Mouse (Mus musculus): Measurements from ENCODE around the gene Vps45. TPM values are rescaled to one million over a fixed set of nuclear protein-coding genes. Genes with fewer than 3 reads are reported as not detected.
"Not testable (repeated sequence)": the region's sequence is repeated elsewhere in the genome, so short reads cannot be mapped to it uniquely, and the experiment has no call there.

The Vps45 gene
- polyA plus RNA-seq, 1 experiment from 2014 or later, result 54.8 TPM

GRCm38 (mm10) chr3:95954648-95955173 is 103.6 kb downstream of the Vps45 start:
- ATAC-seq; H3K27me3 ChIP-seq (replicated peaks; ENCODE audit: control insufficient read depth, insufficient read depth, low read length); H3K9ac ChIP-seq (ENCODE audit: low read length); H3K9me3 ChIP-seq (replicated peaks; ENCODE audit: control insufficient read depth, low read length); H3K4me3 ChIP-seq (ENCODE audit: low read depth, low read length); H3K27ac ChIP-seq (ENCODE audit: low read depth, low read length); H3K36me3 ChIP-seq (ENCODE audit: control insufficient read depth, insufficient read depth, low read length); H3K4me2 ChIP-seq (ENCODE audit: low read length); H3K4me1 ChIP-seq (ENCODE audit: control insufficient read depth, insufficient read depth, low read length); DNase-seq (ENCODE audit: low spot score): not testable (repeated sequence)
- WGBS, result 89% methylated on average over 12 of the region's 12 CpGs

- H3K9me3 ChIP-seq (replicated peaks; ENCODE audit: control insufficient read depth, low read length), result no peaks in the 10 kb centered on the region
Observed at GRCm38 (mm10) chr3:95953522-95953921, 104.7 kb downstream of the Vps45 start.

GRCm38 (mm10) chr3:95953023-95953422 is 105.2 kb downstream of the Vps45 start:
- DNase-seq (ENCODE audit: low spot score) (peak; percentile 54), ATAC-seq (no peak)
- Histone ChIP-seq H3K36me3 (ENCODE audit: control insufficient read depth, insufficient read depth, low read length) (peaks cover 3% of the 10 kb centered on the region; the same call in 1 of the 2 replicates), H3K27ac (ENCODE audit: low read depth, low read length) (peak overlapping the region; percentile 65), H3K4me1 (ENCODE audit: control insufficient read depth, insufficient read depth, low read length) (no peaks in the 10 kb centered on the region), H3K4me3 (ENCODE audit: low read depth, low read length) (no peak overlapping the region), H3K27me3 (replicated peaks; ENCODE audit: control insufficient read depth, insufficient read depth, low read length) (no peaks in the 10 kb centered on the region), H3K9me3 (replicated peaks; ENCODE audit: control insufficient read depth, low read length) (no peaks in the 10 kb centered on the region), H3K4me2 (ENCODE audit: low read length) (no peak overlapping the region), H3K9ac (ENCODE audit: low read length) (no peak overlapping the region)

More at GRCm38 (mm10) chr3:95953522-95953921, 104.7 kb downstream of the Vps45 start:
- ATAC-seq (no peak), DNase-seq (ENCODE audit: low spot score) (peak; percentile 32)
- no peaks in the 10 kb centered on the region for H3K27me3 ChIP-seq (replicated peaks; ENCODE audit: control insufficient read depth, insufficient read depth, low read length)
- no peak overlapping the region for H3K4me3 ChIP-seq (ENCODE audit: low read depth, low read length)
- H3K4me1 ChIP-seq (ENCODE audit: control insufficient read depth, insufficient read depth, low read length), result no peaks in the 10 kb centered on the region
- peak overlapping the region; percentile 65; the same call in 1 of the 2 replicates for H3K27ac ChIP-seq (ENCODE audit: low read depth, low read length)
- H3K9ac ChIP-seq (ENCODE audit: low read length), result no peak overlapping the region
- WGBS, result 59% methylated on average over 3 of the region's 3 CpGs
- H3K4me2 ChIP-seq (ENCODE audit: low read length), result no peak overlapping the region
- H3K36me3 ChIP-seq (ENCODE audit: control insufficient read depth, insufficient read depth, low read length), result peaks cover 3% of the 10 kb centered on the region; the same call in 1 of the 2 replicates

GRCm38 (mm10) chr3:95951566-95951965 is 106.7 kb downstream of the Vps45 start:
- DNase-seq (ENCODE audit: low spot score); H3K4me1 ChIP-seq (ENCODE audit: control insufficient read depth, insufficient read depth, low read length); H3K9me3 ChIP-seq (replicated peaks; ENCODE audit: control insufficient read depth, low read length); H3K36me3 ChIP-seq (ENCODE audit: control insufficient read depth, insufficient read depth, low read length); H3K27me3 ChIP-seq (replicated peaks; ENCODE audit: control insufficient read depth, insufficient read depth, low read length): not testable (repeated sequence)
- 0 out of 2 replicates have a peak, but pooled peaks have one; percentile 19 for ATAC-seq
- peak overlapping the region; percentile 97 for H3K27ac ChIP-seq (ENCODE audit: low read depth, low read length)
- 75% methylated on average over 11 of the region's 12 CpGs for WGBS
- H3K4me2 ChIP-seq (ENCODE audit: low read length), result peak overlapping the region; percentile 49
- peak overlapping the region; percentile 70 for H3K9ac ChIP-seq (ENCODE audit: low read length)
- peak overlapping the region; percentile 41 for H3K4me3 ChIP-seq (ENCODE audit: low read depth, low read length)

GRCm38 (mm10) chr3:95950763-95951551 is 107.3 kb downstream of the Vps45 start:
- DNase-seq (ENCODE audit: low spot score), result peak; percentile 96
- Histone ChIP-seq H3K4me1 (ENCODE audit: control insufficient read depth, insufficient read depth, low read length) (no peaks in the 10 kb centered on the region), H3K4me3 (ENCODE audit: low read depth, low read length) (peak overlapping the region; percentile 41), H3K9me3 (replicated peaks; ENCODE audit: control insufficient read depth, low read length) (no peaks in the 10 kb centered on the region), H3K9ac (ENCODE audit: low read length) (peak overlapping the region; percentile 70), H3K36me3 (ENCODE audit: control insufficient read depth, insufficient read depth, low read length) (peaks cover 12% of the 10 kb centered on the region), H3K27me3 (replicated peaks; ENCODE audit: control insufficient read depth, insufficient read depth, low read length) (no peaks in the 10 kb centered on the region), H3K4me2 (ENCODE audit: low read length) (peak overlapping the region; percentile 49), H3K27ac (ENCODE audit: low read depth, low read length) (peak overlapping the region; percentile 97)
- ATAC-seq, result peak; percentile 96
- WGBS, result 2% methylated on average over 49 of the region's 49 CpGs

Other genes starting within 250 kb of the Vps45 start
- 14.3 and 18.4 TPM in 2 replicates for gene Rprd2, start 239.6 kb downstream of the Vps45 start, polyA plus RNA-seq (2014; fragmentation: Nextera tagmentation; extraction: Ambion mirVana)
- 40.7 and 47.4 TPM in 2 replicates for gene Prpf3, start 202.6 kb downstream of the Vps45 start, polyA plus RNA-seq (2014; fragmentation: Nextera tagmentation; extraction: Ambion mirVana)
- gene Mrps21, start 186.9 kb downstream of the Vps45 start, polyA plus RNA-seq (2014; fragmentation: Nextera tagmentation; extraction: Ambion mirVana), result 280 and 333 TPM in 2 replicates
- gene Ciart, start 176.2 kb downstream of the Vps45 start, polyA plus RNA-seq (2014; fragmentation: Nextera tagmentation; extraction: Ambion mirVana), result 2.7 and 2.8 TPM in 2 replicates
- 13.1 and 15.4 TPM in 2 replicates for gene BC028528, start 166.5 kb downstream of the Vps45 start, polyA plus RNA-seq (2014; fragmentation: Nextera tagmentation; extraction: Ambion mirVana)
- 48.8 and 51.7 TPM in 2 replicates for gene Aph1a, start 164.5 kb downstream of the Vps45 start, polyA plus RNA-seq (2014; fragmentation: Nextera tagmentation; extraction: Ambion mirVana)
- 15.5 and 19.9 TPM in 2 replicates for gene Car14, start 153.8 kb downstream of the Vps45 start, polyA plus RNA-seq (2014; fragmentation: Nextera tagmentation; extraction: Ambion mirVana)
- gene Anp32e, start 129.2 kb downstream of the Vps45 start, polyA plus RNA-seq (2014; fragmentation: Nextera tagmentation; extraction: Ambion mirVana), result 49.1 and 50.0 TPM in 2 replicates
- gene Plekho1, start 62.5 kb downstream of the Vps45 start, polyA plus RNA-seq (2014; fragmentation: Nextera tagmentation; extraction: Ambion mirVana), result 67.4 and 75.6 TPM in 2 replicates
- gene Otud7b, start 46.1 kb upstream of the Vps45 start, polyA plus RNA-seq (2014; fragmentation: Nextera tagmentation; extraction: Ambion mirVana), result 4.0 and 4.4 TPM in 2 replicates
- 7.0 and 7.9 TPM in 2 replicates for gene Mtmr11, start 103.5 kb upstream of the Vps45 start, polyA plus RNA-seq (2014; fragmentation: Nextera tagmentation; extraction: Ambion mirVana)
- 169 and 170 TPM in 2 replicates for gene Sf3b4, start 113.9 kb upstream of the Vps45 start, polyA plus RNA-seq (2014; fragmentation: Nextera tagmentation; extraction: Ambion mirVana)
- gene Sv2a, start 122.7 kb upstream of the Vps45 start, polyA plus RNA-seq (2014; fragmentation: Nextera tagmentation; extraction: Ambion mirVana), result 44.4 and 56.2 TPM in 2 replicates
- gene Bola1, start 161.2 kb upstream of the Vps45 start, polyA plus RNA-seq (2014; fragmentation: Nextera tagmentation; extraction: Ambion mirVana), result 80.7 and 96.3 TPM in 2 replicates
- 1.7 TPM in 1 of 2 replicates, not detected in the other for gene Hist2h2ab, start 161.4 kb upstream of the Vps45 start, polyA plus RNA-seq (2014; fragmentation: Nextera tagmentation; extraction: Ambion mirVana)
- 3.4 and 7.5 TPM in 2 replicates for gene Hist2h2ac, start 162.4 kb upstream of the Vps45 start, polyA plus RNA-seq (2014; fragmentation: Nextera tagmentation; extraction: Ambion mirVana)
- 11.8 and 12.5 TPM in 2 replicates for gene Hist2h2be, start 162.7 kb upstream of the Vps45 start, polyA plus RNA-seq (2014; fragmentation: Nextera tagmentation; extraction: Ambion mirVana)
- 5.2 and 9.1 TPM in 2 replicates for gene Hist2h3c2, start 180.7 kb upstream of the Vps45 start, polyA plus RNA-seq (2014; fragmentation: Nextera tagmentation; extraction: Ambion mirVana)
- gene Hist2h2aa2, start 181.8 kb upstream of the Vps45 start, polyA plus RNA-seq (2014; fragmentation: Nextera tagmentation; extraction: Ambion mirVana), result 58.1 and 74.2 TPM in 2 replicates
- gene Hist2h2aa1, start 187.0 kb upstream of the Vps45 start, polyA plus RNA-seq (2014; fragmentation: Nextera tagmentation; extraction: Ambion mirVana), result 23.1 and 35.7 TPM in 2 replicates
- gene Hist2h3c1, start 188.2 kb upstream of the Vps45 start, polyA plus RNA-seq (2014; fragmentation: Nextera tagmentation; extraction: Ambion mirVana), result 0.85 TPM in 1 of 2 replicates, not detected in the other
- gene Hist2h4, start 204.8 kb upstream of the Vps45 start, polyA plus RNA-seq (2014; fragmentation: Nextera tagmentation; extraction: Ambion mirVana), result 3.8 and 8.1 TPM in 2 replicates
- 42.3 and 52.1 TPM in 2 replicates for gene Hist2h3b, start 210.2 kb upstream of the Vps45 start, polyA plus RNA-seq (2014; fragmentation: Nextera tagmentation; extraction: Ambion mirVana)
- gene Hist2h2bb, start 211.3 kb upstream of the Vps45 start, polyA plus RNA-seq (2014; fragmentation: Nextera tagmentation; extraction: Ambion mirVana), result 10.8 and 17.6 TPM in 2 replicates
- 1.5 and 1.6 TPM in 2 replicates for gene Fcgr1, start 235.5 kb upstream of the Vps45 start, polyA plus RNA-seq (2014; fragmentation: Nextera tagmentation; extraction: Ambion mirVana)

Measured in forebrain, embryonic 14.5 days (tissue).